Mouse (Mus musculus) erythroid progenitor cell, adult 5-6 weeks (primary cell): ENCODE measurements around the gene Tent5a. TPM values are rescaled to one million over a fixed set of nuclear protein-coding genes. Genes with fewer than 3 reads are reported as not detected.

Source experiments
- ATAC-seq: replicated peaks from 2 replicates; pipeline ENCODE4 v1.8.0; 2016; ENCODE audit warnings: moderate number of reproducible peaks, mild to moderate bottlenecking, moderate TSS enrichment, inconsistent platforms; ENCODE audit not compliant: poor library complexity, low FRiP score, severe bottlenecking
- total RNA-seq, 2 experiments: library from RNA; stranded (forward) in 1 of 2; stranded (reverse) in 1 of 2; fragments of 150-400 nt in 1 of 2; fragments of 186-747, 209-891 nt in 1 of 2; gene quantifications; 2 replicates each; pipeline versions ENCODE4 v1.2.3 to v1.2.4; 2015 to 2017; ENCODE audit warnings: low replicate concordance in 2 of 2

Gene Tent5a
- total RNA-seq, 2 experiments from 2014 or later: 5.5 to 19.3 TPM

- no peak for ATAC-seq
These were observed 6.8 kb downstream of the Tent5a start for GRCm38 (mm10) chr9:85320167-85320951.

- no peak for ATAC-seq
These were observed 11.0 kb downstream of the Tent5a start for GRCm38 (mm10) chr9:85316122-85316521.

- ATAC-seq: no peak
These were observed 14.7 kb downstream of the Tent5a start, which contains the start of gene Gm11114 for GRCm38 (mm10) chr9:85312473-85312872. Gm11114 (plus strand) TSS chr9:85312773.

- no peak for ATAC-seq
These were observed 23.8 kb downstream of the Tent5a start for GRCm38 (mm10) chr9:85303378-85303777.

GRCm38 (mm10) chr9:85302849-85303248, 24.3 kb downstream of the Tent5a start:
- no peak for ATAC-seq

- ATAC-seq: no peak
These were observed 53.0 kb downstream of the Tent5a start for GRCm38 (mm10) chr9:85274114-85274513.

Other genes starting within 250 kb of the Tent5a start
- not detected in 2 replicates for gene Gm11114, start 14.6 kb downstream of the Tent5a start, total RNA-seq (2015; ENCODE audit: low replicate concordance)
- not detected in 2 replicates for gene Gm11114, start 14.6 kb downstream of the Tent5a start, total RNA-seq (2017; ENCODE audit: low replicate concordance)